Mouse (Mus musculus): Measurements from ENCODE around the gene AI597479. TPM values are rescaled to one million over a fixed set of nuclear protein-coding genes. Genes with fewer than 3 reads are reported as not detected.
"Not testable (repeated sequence)": the region's sequence is repeated elsewhere in the genome, so short reads cannot be mapped to it uniquely, and the experiment has no call there.

Gene AI597479
- polyA plus RNA-seq, 1 experiment from 2014 or later = 5.0 TPM

DNA sequence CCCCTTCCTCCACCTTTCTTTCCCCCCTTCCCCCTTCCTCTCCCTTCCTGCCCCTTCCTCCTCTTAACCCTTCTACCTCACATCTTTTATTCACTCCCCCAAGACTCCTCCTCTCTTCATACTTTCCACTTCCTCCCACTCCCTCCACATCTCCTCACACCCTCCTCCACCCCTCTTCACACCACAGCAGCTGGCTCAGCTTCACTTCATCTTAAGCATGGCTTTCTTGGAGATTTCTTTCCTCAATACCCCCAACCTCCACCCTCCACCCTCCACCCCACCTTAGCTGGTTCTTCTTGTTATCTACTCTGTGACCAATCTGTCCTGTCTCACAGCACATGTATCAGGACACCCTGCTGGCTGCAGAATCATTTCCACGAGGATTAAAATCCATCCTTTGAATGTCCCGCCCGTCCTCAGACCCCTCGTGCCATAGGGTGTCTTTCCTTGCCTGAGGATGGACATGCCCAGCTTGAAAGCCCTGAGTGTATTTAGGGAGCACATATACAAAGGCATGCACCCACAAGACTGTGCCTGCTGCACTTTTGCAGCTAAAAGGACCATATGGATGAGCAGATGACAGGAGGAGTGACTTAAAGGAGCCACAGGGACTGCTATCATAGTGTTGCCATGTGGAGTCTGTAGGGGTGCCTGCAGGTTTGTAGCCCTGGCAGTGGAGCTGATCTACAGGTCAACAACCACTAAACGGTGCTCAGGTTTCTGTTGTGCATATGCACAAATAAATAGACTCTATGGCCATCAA is 31.9 kb downstream of the AI597479 start:
- H3K27me3 ChIP-seq (ENCODE audit: insufficient read depth, low read length) = no peaks in the 10 kb centered on the region
- no peak overlapping the region for H3K27ac ChIP-seq (ENCODE audit: low read depth)
- WGBS (ENCODE audit: insufficient replicate concordance) = 78% methylated on average over 5 of the region's 5 CpGs
- no peaks in the 10 kb centered on the region for H3K36me3 ChIP-seq (replicated peaks; ENCODE audit: insufficient read depth, low read length)
- H3K9me3 ChIP-seq (ENCODE audit: low read length) = no peaks in the 10 kb centered on the region
- H3K9ac ChIP-seq (replicated peaks) = no peak overlapping the region
- TF ChIP-seq CTCF (IDR thresholded peaks at IDR 0.05; ENCODE audit: low read depth) (no peak), EP300 (IDR thresholded peaks at IDR 0.05; ENCODE audit: low read depth) (no peak)
- no peak overlapping the region for H3K4me2 ChIP-seq (ENCODE audit: low read depth, low read length)
- DNase-seq = no peak
- ATAC-seq = no peak
- H3K4me1 ChIP-seq (ENCODE audit: insufficient read depth) = no peaks in the 10 kb centered on the region
- H3K4me3 ChIP-seq (ENCODE audit: low read depth, low read length) = no peak overlapping the region

DNA sequence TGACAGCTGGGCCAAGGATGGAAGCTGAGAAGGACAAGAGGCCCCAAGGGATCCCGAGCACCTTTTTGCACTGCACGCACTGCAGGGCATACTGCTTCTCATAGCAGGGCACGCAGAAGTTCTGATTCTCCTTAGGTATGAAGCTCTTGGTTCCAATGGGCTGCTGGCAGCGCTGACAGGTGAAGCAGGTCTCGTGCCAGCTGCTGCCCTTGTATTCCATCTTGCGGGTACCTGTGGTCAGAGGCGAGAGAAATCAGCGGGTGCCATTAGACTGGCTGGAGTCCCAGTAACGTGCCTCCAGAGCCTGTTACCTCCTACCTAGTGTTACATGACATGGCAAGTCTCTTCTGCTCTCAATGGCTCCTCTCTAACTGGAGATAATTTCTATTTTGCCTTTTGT is 33.1 kb downstream of the AI597479 start:
- no peak overlapping the region for H3K27ac ChIP-seq (ENCODE audit: low read depth)
- no peaks in the 10 kb centered on the region for H3K27me3 ChIP-seq (ENCODE audit: insufficient read depth, low read length)
- ATAC-seq (no peak), DNase-seq (no peak)
- H3K36me3 ChIP-seq (replicated peaks; ENCODE audit: insufficient read depth, low read length) = no peaks in the 10 kb centered on the region
- H3K4me3 ChIP-seq (ENCODE audit: low read depth, low read length) = no peak overlapping the region
- WGBS (ENCODE audit: insufficient replicate concordance) = 79% methylated on average over 9 of the region's 9 CpGs
- H3K9me3 ChIP-seq (ENCODE audit: low read length) = no peaks in the 10 kb centered on the region
- no peaks in the 10 kb centered on the region for H3K4me1 ChIP-seq (ENCODE audit: insufficient read depth)
- no peak overlapping the region for H3K9ac ChIP-seq (replicated peaks)
- TF ChIP-seq EP300 (IDR thresholded peaks at IDR 0.05; ENCODE audit: low read depth) = no peak
- TF ChIP-seq CTCF (IDR thresholded peaks at IDR 0.05; ENCODE audit: low read depth) = no peak
- H3K4me2 ChIP-seq (ENCODE audit: low read depth, low read length) = no peak overlapping the region

- H3K4me1 ChIP-seq (ENCODE audit: insufficient read depth); DNase-seq; H3K27me3 ChIP-seq (ENCODE audit: insufficient read depth, low read length); ATAC-seq; H3K4me3 ChIP-seq (ENCODE audit: low read depth, low read length); H3K9ac ChIP-seq (replicated peaks); H3K36me3 ChIP-seq (replicated peaks; ENCODE audit: insufficient read depth, low read length); H3K27ac ChIP-seq (ENCODE audit: low read depth); H3K9me3 ChIP-seq (ENCODE audit: low read length); H3K4me2 ChIP-seq (ENCODE audit: low read depth, low read length): not testable (repeated sequence)
- 70% methylated on average over 2 of the region's 2 CpGs for WGBS (ENCODE audit: insufficient replicate concordance)
Observed at GRCm38 (mm10) chr1:43136488-43137029, 38.0 kb downstream of the AI597479 start.

GRCm38 (mm10) chr1:43137334-43137733 is 38.8 kb downstream of the AI597479 start:
- no peak for TF ChIP-seq EP300 (IDR thresholded peaks at IDR 0.05; ENCODE audit: low read depth)
- no peak for TF ChIP-seq CTCF (IDR thresholded peaks at IDR 0.05; ENCODE audit: low read depth)

DNA sequence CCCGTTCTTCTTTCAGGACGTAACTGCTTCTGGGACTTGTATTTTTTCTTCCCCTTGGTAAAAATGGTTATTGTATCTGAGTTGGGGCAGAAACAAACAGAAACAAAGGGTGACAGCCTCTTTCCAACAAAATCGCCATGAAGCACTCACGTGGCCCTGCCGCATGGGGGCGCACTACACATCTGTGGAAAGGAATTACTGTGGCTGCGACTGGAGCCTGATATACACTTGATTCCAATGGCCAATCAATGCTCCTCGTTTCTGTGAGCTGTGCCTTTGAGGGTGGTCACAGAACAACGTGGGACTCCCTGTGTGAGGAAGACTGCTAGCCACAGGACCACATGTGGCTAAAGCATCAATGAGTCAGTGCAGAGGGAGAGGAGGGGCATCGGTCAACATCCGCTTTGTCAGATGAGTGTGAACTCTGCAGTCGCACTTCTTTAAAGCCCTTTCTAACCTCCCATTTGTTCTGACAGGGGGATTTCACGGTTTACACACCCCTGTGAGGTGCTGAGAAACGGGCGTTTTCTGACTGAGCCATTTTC is 39.8 kb downstream of the AI597479 start:
- DNase-seq (peak; percentile 21), ATAC-seq (no peak)
- Histone ChIP-seq H3K4me1 (ENCODE audit: insufficient read depth) (no peaks in the 10 kb centered on the region), H3K4me3 (ENCODE audit: low read depth, low read length) (no peak overlapping the region), H3K9ac (replicated peaks) (no peak overlapping the region), H3K4me2 (ENCODE audit: low read depth, low read length) (no peak overlapping the region), H3K36me3 (replicated peaks; ENCODE audit: insufficient read depth, low read length) (no peaks in the 10 kb centered on the region), H3K27me3 (ENCODE audit: insufficient read depth, low read length) (no peaks in the 10 kb centered on the region), H3K9me3 (ENCODE audit: low read length) (no peaks in the 10 kb centered on the region), H3K27ac (ENCODE audit: low read depth) (no peak overlapping the region)
- TF ChIP-seq EP300 (IDR thresholded peaks at IDR 0.05; ENCODE audit: low read depth) (no peak), CTCF (IDR thresholded peaks at IDR 0.05; ENCODE audit: low read depth) (peak; percentile 50)
- WGBS (ENCODE audit: insufficient replicate concordance) = 68% methylated on average over 15 of the region's 15 CpGs

More at GRCm38 (mm10) chr1:43137334-43137733, 38.8 kb downstream of the AI597479 start:
- H3K4me3 ChIP-seq (ENCODE audit: low read depth, low read length) = no peak overlapping the region
- WGBS (ENCODE audit: insufficient replicate concordance) = 73% methylated on average over 5 of the region's 5 CpGs
- no peaks in the 10 kb centered on the region for H3K4me1 ChIP-seq (ENCODE audit: insufficient read depth)
- ATAC-seq = no peak
- H3K27ac ChIP-seq (ENCODE audit: low read depth) = no peak overlapping the region
- H3K4me2 ChIP-seq (ENCODE audit: low read depth, low read length) = no peak overlapping the region
- no peak overlapping the region for H3K9ac ChIP-seq (replicated peaks)
- no peaks in the 10 kb centered on the region for H3K27me3 ChIP-seq (ENCODE audit: insufficient read depth, low read length)
- DNase-seq = no peak
- H3K36me3 ChIP-seq (replicated peaks; ENCODE audit: insufficient read depth, low read length) = no peaks in the 10 kb centered on the region
- no peaks in the 10 kb centered on the region for H3K9me3 ChIP-seq (ENCODE audit: low read length)

DNA sequence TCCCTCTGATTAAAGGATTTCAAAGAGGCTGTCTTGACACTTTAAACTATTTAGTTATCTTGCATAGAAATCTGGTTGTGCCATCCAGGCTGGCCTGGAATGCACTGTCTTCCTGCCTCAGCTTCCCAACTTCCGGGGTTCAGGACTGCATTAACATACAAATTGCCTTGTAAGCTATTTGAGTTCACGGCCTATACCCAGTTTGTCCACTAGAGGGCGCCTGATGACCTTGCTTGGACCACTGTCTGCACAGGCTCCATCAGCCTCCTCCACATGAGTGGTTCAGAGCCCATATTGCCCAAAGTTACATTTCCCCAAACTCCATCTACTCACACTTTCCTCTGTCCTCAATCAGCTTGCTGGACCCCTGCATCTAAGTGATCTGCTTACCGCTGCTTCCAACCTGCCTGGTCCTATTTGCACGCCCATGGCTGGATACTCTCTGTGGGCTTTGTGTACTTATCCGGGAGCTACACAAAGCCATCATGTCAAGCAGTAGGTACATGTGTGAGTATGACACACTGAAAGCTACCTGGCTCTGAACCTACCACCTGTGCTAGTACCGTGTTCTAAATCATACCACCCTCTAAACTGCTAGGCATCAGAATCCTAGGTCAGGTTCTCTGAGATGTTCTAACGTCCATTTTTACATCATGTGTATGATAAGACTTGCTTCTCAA is 41.2 kb downstream of the AI597479 start:
- peak; percentile 70 for ATAC-seq
- no peak overlapping the region for H3K27ac ChIP-seq (ENCODE audit: low read depth)
- H3K36me3 ChIP-seq (replicated peaks; ENCODE audit: insufficient read depth, low read length) = no peaks in the 10 kb centered on the region
- H3K4me3 ChIP-seq (ENCODE audit: low read depth, low read length) = no peak overlapping the region
- no peak overlapping the region for H3K4me2 ChIP-seq (ENCODE audit: low read depth, low read length)
- 47% methylated on average over 8 of the region's 8 CpGs for WGBS (ENCODE audit: insufficient replicate concordance)
- no peaks in the 10 kb centered on the region for H3K4me1 ChIP-seq (ENCODE audit: insufficient read depth)
- H3K27me3 ChIP-seq (ENCODE audit: insufficient read depth, low read length) = no peaks in the 10 kb centered on the region
- peak; percentile 97 for TF ChIP-seq CTCF (IDR thresholded peaks at IDR 0.05; ENCODE audit: low read depth)
- TF ChIP-seq EP300 (IDR thresholded peaks at IDR 0.05; ENCODE audit: low read depth) = no peak
- peak; percentile 87 for DNase-seq
- H3K9me3 ChIP-seq (ENCODE audit: low read length) = no peaks in the 10 kb centered on the region
- H3K9ac ChIP-seq (replicated peaks) = no peak overlapping the region

Data from liver, postnatal 0 days (tissue).